ENCODE assay signal across 11 mouse cellular contexts in the genomic region with DNA sequence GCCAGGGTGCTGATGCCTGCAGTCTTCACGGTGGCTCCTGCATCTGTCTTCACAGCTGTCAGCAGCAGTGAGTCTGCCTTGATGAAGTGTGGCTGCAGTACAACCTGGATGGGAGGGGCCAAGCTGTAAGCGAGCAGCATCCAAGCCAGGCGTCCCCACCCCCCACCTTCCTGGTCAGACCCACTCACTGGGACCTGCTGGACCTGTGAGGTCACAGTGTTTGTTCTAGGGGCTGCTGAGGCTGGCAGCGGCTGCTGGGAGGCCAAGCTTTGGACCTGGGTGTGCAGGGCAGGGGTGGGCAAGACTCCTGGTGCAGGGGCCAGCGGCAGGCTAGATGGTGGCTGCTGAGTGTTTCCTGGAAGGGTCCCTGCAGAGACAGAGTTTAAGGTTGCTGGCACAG. TPM values are rescaled to one million over a fixed set of nuclear protein-coding genes. Genes with fewer than 3 reads are reported as not detected.
DNase-seq lines count a peak whose midpoint lies in the region; ATAC-seq and TF ChIP-seq lines count a peak whose summit lies in the region.
"Had no signal": no experiment of that assay in that cellular context is flagged by ENCODE, and none has a peak within 500 bp of the region (broad histone marks: within the 10 kb centered on the region; RNA-seq: fewer than 3 reads in every experiment).

No protein-coding gene starts in this region.

- WGBS in forebrain, embryonic 10.5 days, result 85% methylated on average over 5 of the region's 5 CpGs
- WGBS in forebrain, embryonic 11.5 days, result 80% methylated on average over 5 of the region's 5 CpGs
- WGBS in lung, embryonic 15.5 days, result 33% methylated on average over 5 of the region's 5 CpGs
- WGBS in lung, adult 2 months, result 56% methylated on average over 5 of the region's 5 CpGs
- 69% methylated on average over 5 of the region's 5 CpGs for WGBS in limb, embryonic 10.5 days
- 67% methylated on average over 5 of the region's 5 CpGs for WGBS in neural tube, embryonic 13.5 days

- no peak overlapping the region for H3K4me3 ChIP-seq in forebrain, embryonic 10.5 days
- H3K4me3 ChIP-seq in forebrain, embryonic 11.5 days (ENCODE audit: low read depth, low read length), result no peak overlapping the region
- no peak overlapping the region for H3K4me3 ChIP-seq in lung, embryonic 15.5 days
- no peak overlapping the region for H3K4me3 ChIP-seq in lung, adult 2 months (replicated peaks; ENCODE audit: extremely low read depth, low read depth, low read length)
- H3K4me3 ChIP-seq in limb, embryonic 10.5 days, result no peak overlapping the region
- no peak overlapping the region for H3K4me3 ChIP-seq in neural tube, embryonic 13.5 days
- H3K4me3 ChIP-seq: stomach, embryonic 15.5 days had no signal

- no peak overlapping the region for H3K9ac ChIP-seq in forebrain, embryonic 11.5 days (ENCODE audit: low read length)
- no peak overlapping the region for H3K9ac ChIP-seq in lung, embryonic 15.5 days
- H3K9ac ChIP-seq in neural tube, embryonic 13.5 days, result peak overlapping the region; percentile 52
- H3K9ac ChIP-seq: stomach, embryonic 15.5 days had no signal

- no peak for TF ChIP-seq CTCF in lung, adult 2 months (IDR thresholded peaks at IDR 0.05; ENCODE audit: insufficient read depth, low read length)

- TF ChIP-seq POLR2A in lung, adult 2 months (IDR thresholded peaks at IDR 0.05; ENCODE audit: borderline replicate concordance, extremely low read depth, low read depth, low read length), result no peak

- no peak for ATAC-seq in forebrain, embryonic 11.5 days (replicated peaks; ENCODE audit: low FRiP score)
- no peak for ATAC-seq in lung, embryonic 15.5 days (ENCODE audit: borderline replicate concordance, extremely low read depth, low FRiP score, low TSS enrichment)
- no peak for ATAC-seq in neural tube, embryonic 13.5 days (ENCODE audit: low read depth)
- no peak for ATAC-seq in inflammation-experienced regulatory T-cells, adult 6 months

- H3K36me3 ChIP-seq in forebrain, embryonic 10.5 days (replicated peaks), result peaks cover 71% of the 10 kb centered on the region
- H3K36me3 ChIP-seq in forebrain, embryonic 11.5 days (ENCODE audit: control insufficient read depth, insufficient read depth, low read length), result peaks cover 8% of the 10 kb centered on the region
- peaks cover 59% of the 10 kb centered on the region for H3K36me3 ChIP-seq in lung, embryonic 15.5 days
- H3K36me3 ChIP-seq in limb, embryonic 10.5 days, result peaks cover 67% of the 10 kb centered on the region
- H3K36me3 ChIP-seq in neural tube, embryonic 13.5 days, result peaks cover 57% of the 10 kb centered on the region

- DNase-seq in forebrain, embryonic 10.5 days (ENCODE audit: extremely low spot score, low spot score), result no peak
- no peak for DNase-seq in forebrain, embryonic 11.5 days (ENCODE audit: low spot score)
- no peak for DNase-seq in lung, adult 2 months
- no peak for DNase-seq in limb, embryonic 10.5 days (ENCODE audit: low spot score)
- no peak for DNase-seq in gastrocnemius, postnatal 25 days
- DNase-seq: right cerebral cortex, postnatal 14 days had no signal

- H3K4me1 ChIP-seq in forebrain, embryonic 10.5 days, result peaks cover 52% of the 10 kb centered on the region
- peaks cover 28% of the 10 kb centered on the region for H3K4me1 ChIP-seq in forebrain, embryonic 11.5 days (replicated peaks; ENCODE audit: control insufficient read depth, insufficient read depth, low read length)
- H3K4me1 ChIP-seq in lung, embryonic 15.5 days, result peaks cover 56% of the 10 kb centered on the region
- peaks cover 19% of the 10 kb centered on the region; the same call in 1 of the 2 replicates for H3K4me1 ChIP-seq in lung, adult 2 months (ENCODE audit: control insufficient read depth, insufficient read depth, low read length)
- H3K4me1 ChIP-seq in limb, embryonic 10.5 days, result peaks cover 56% of the 10 kb centered on the region
- peaks cover 74% of the 10 kb centered on the region for H3K4me1 ChIP-seq in neural tube, embryonic 13.5 days (replicated peaks)

- 0 out of 2 replicates have a peak overlapping the region, but pooled peaks have one; percentile 89 for H3K27ac ChIP-seq in forebrain, embryonic 10.5 days
- no peak overlapping the region for H3K27ac ChIP-seq in forebrain, embryonic 11.5 days (ENCODE audit: low read depth, low read length)
- no peak overlapping the region for H3K27ac ChIP-seq in lung, embryonic 15.5 days
- H3K27ac ChIP-seq in limb, embryonic 10.5 days, result peak overlapping the region; percentile 91; the same call in 1 of the 2 replicates
- peak overlapping the region; percentile 29 for H3K27ac ChIP-seq in neural tube, embryonic 13.5 days (replicated peaks)
- H3K27ac ChIP-seq: kidney, postnatal 0 days; stomach, embryonic 15.5 days had no signal

- no peaks in the 10 kb centered on the region for H3K9me3 ChIP-seq in forebrain, embryonic 10.5 days
- no peaks in the 10 kb centered on the region for H3K9me3 ChIP-seq in forebrain, embryonic 11.5 days (ENCODE audit: control insufficient read depth, low read length)
- H3K9me3 ChIP-seq in lung, embryonic 15.5 days, result no peaks in the 10 kb centered on the region
- H3K9me3 ChIP-seq in limb, embryonic 10.5 days (replicated peaks), result no peaks in the 10 kb centered on the region
- H3K9me3 ChIP-seq in neural tube, embryonic 13.5 days, result no peaks in the 10 kb centered on the region
- H3K9me3 ChIP-seq: stomach, embryonic 15.5 days had no signal

- no peak overlapping the region for H3K4me2 ChIP-seq in forebrain, embryonic 11.5 days (ENCODE audit: low read depth, low read length, severe bottlenecking)
- 0 out of 2 replicates have a peak overlapping the region, but pooled peaks have one; percentile 2 for H3K4me2 ChIP-seq in lung, embryonic 15.5 days
- no peak overlapping the region for H3K4me2 ChIP-seq in neural tube, embryonic 13.5 days
- H3K4me2 ChIP-seq: stomach, embryonic 15.5 days had no signal

- H3K27me3 ChIP-seq in forebrain, embryonic 10.5 days (ENCODE audit: poor library complexity, severe bottlenecking), result no peaks in the 10 kb centered on the region
- H3K27me3 ChIP-seq in forebrain, embryonic 11.5 days (ENCODE audit: control insufficient read depth, insufficient read depth, low read length), result no peaks in the 10 kb centered on the region
- H3K27me3 ChIP-seq in lung, embryonic 15.5 days, result no peaks in the 10 kb centered on the region
- no peaks in the 10 kb centered on the region for H3K27me3 ChIP-seq in limb, embryonic 10.5 days (ENCODE audit: low read depth, poor library complexity, severe bottlenecking)
- no peaks in the 10 kb centered on the region for H3K27me3 ChIP-seq in neural tube, embryonic 13.5 days
- H3K27me3 ChIP-seq: stomach, embryonic 15.5 days had no signal

RNA-seq across cellular contexts. Expression of gene Srebf1, which starts 16.2 kb away (rescaled TPM):
- polyA plus RNA-seq in forebrain, embryonic 10.5 days (2016; fragmentation: Nextera tagmentation; extraction: Ambion mirVana), result 59.3 and 66.1 TPM in 2 replicates
- 63.9 and 68.7 TPM in 2 replicates for polyA plus RNA-seq in forebrain, embryonic 11.5 days (2014; fragmentation: Nextera tagmentation; extraction: Ambion mirVana)
- 74.3 and 76.8 TPM in 2 replicates for polyA plus RNA-seq in lung, embryonic 15.5 days (2015; fragmentation: Nextera tagmentation; extraction: Ambion mirVana)
- polyA plus RNA-seq in lung, adult 2 months (2012; rRNA removed), result 206 and 236 TPM in 2 replicates
- 56.2 and 56.6 TPM in 2 replicates for polyA plus RNA-seq in limb, embryonic 10.5 days (2016; fragmentation: Nextera tagmentation; extraction: Ambion mirVana)
- 30.6 and 38.5 TPM in 2 replicates for polyA plus RNA-seq in neural tube, embryonic 13.5 days (2015; fragmentation: Nextera tagmentation; extraction: Ambion mirVana)
- polyA plus RNA-seq in inflammation-experienced regulatory T-cells, adult 6 months (2017; shearing (Covaris generic)), result 10 to 100 TPM; 21.7 to 26.7 (median 24.3) TPM
- 10 to 100 TPM; 16.8 to 20.0 TPM for total RNA-seq in gastrocnemius, postnatal 25 days (2021)

Comparison
In these comparisons a context has a peak if more than half of its experiments do, and no peak if none do; other contexts are left out.
1. H3K27ac ChIP-seq: peak in forebrain, embryonic 10.5 days (single experiment), limb, embryonic 10.5 days (single experiment) and neural tube, embryonic 13.5 days (single experiment); none in forebrain, embryonic 11.5 days (single experiment) and lung, embryonic 15.5 days (single experiment).